Mouse (Mus musculus) heart, adult 18-20 months (tissue): ENCODE results near the gene Whamm. TPM values are rescaled to one million over a fixed set of nuclear protein-coding genes. Genes with fewer than 3 reads are reported as not detected.

Experiments
- DNase-seq, 2 experiments: peaks; one replicate each; pipeline ENCODE4 v3.0.0; 2021 to 2022; ENCODE audit warnings: mixed read lengths in 1 of 2
- long read RNA-seq, 2 experiments: library from polyadenylated mRNA; stranded (forward); transcript quantifications; one replicate each; pipeline ENCODE4 v2.0.0; 2021
- total RNA-seq, 2 experiments: library from RNA; stranded (reverse); gene quantifications; 2 replicates each; pipeline ENCODE4 v1.2.3; 2021

Gene Whamm
- total RNA-seq, result 1 to 10 TPM; 7.3 to 9.1 TPM
- long read RNA-seq, experiment 1, partial matches to known transcripts, result 0 of 38 reads
- long read RNA-seq, experiment 1, other reads (novel, unspliced or antisense), result 34 of 38 reads
- long read RNA-seq, experiment 2, partial matches to known transcripts, result 25 of 28 reads
- long read RNA-seq, experiment 2, other reads (novel, unspliced or antisense), result 1 of 28 reads

GRCm38 (mm10) chr7:81571108-81571940, at the start of gene Whamm:
TSS of gene Whamm (plus strand) at chr7:81571266.
- DNase-seq, result peak; percentile 95 to 97

DNA sequence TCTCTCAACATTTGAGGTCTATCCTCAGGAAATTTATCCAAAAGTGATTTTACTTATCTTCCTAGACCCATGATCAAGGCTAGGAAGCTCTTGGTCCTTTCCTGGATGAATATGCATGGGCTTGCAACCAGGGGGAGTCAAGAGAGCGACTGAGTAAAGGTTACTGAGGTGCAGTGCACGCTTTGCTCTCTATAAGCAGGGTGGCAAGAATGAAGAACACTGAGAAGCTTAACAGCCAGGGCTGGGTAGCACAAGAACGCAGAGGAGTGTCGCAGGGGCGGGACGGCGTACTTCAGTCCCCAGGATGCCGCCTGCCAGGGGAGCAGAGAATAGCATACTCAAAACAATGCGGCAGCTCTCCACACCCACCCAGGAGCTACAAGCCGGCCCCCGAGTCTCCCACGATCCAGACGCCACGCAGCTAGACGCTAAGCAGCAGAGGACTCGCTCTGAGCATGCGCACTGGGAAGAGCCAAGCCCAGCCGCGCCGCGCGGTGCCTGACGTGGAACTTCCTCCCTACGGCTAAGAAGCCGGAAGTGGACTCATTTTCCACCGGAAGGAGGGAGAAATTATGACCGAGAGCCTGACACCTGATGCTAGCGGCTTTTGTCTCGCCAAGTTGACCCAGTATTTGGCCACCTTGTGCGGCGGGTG, 47.9 kb upstream of the Whamm start:
- peak; percentile 91 to 94 for DNase-seq

DNA sequence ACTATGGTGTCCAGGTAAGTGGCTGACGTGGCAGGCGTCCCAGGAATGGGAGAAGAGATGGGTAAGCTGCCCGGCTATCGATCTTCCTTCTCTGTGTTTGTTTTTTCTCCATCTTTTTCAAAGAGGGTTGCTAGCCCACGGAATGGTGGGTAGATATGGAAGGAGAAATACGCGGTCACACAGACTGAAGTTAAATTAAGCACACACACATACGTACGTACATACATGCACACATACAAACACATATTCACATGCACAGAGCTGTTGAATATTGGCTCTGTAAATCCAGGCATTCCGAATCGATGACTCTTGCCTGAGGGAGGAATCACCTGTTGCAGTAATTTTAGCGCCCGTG, 47.4 kb upstream of the Whamm start:
- DNase-seq, result no peak

- no peak for DNase-seq
Observed at GRCm38 (mm10) chr7:81528918-81529317, 42.1 kb upstream of the Whamm start.

DNA sequence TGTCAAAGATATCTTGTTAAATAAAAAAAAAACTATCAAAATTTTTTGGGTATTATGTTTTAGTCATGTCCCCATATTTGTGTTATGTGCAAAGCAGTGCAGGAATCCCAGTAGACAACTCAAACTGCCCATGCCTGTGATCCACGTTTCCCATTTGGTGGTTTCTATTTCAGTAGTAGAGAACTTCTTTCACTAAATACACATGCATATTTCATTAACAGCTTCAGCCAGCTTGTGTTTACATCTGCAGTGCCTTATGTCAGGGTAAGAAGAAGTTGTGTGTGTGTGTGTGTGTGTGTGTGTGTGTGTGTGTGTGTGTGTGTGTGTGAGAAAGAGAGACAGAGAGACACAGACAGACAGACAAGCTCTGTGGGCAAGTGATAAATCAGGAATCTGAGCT, 39.6 kb upstream of the Whamm start:
- DNase-seq, result no peak

- DNase-seq, result no peak
Observed at GRCm38 (mm10) chr7:81536478-81536877, 34.6 kb upstream of the Whamm start.

GRCm38 (mm10) chr7:81538070-81538675, 32.9 kb upstream of the Whamm start:
- no peak for DNase-seq

DNA sequence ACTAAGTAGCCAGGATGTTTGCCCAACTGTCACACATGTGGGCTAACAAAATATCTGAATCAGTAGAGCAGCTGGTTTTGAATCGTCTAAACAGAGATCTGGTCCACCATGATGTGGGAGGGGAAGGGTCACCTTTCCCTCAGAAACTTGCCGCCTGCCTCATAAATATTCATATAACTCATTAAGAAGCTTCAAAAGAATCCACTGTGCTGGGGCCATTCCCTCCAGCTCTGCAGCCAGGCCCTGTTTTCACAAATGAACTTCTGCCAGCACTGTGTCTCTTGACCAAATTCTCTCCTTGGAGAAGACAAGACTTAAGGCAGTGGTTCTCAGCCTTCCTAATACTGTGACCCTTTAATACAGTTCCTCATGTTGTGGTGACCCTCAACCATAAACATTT, 31.5 kb upstream of the Whamm start:
- no peak for DNase-seq

- no peak for DNase-seq
Observed at GRCm38 (mm10) chr7:81540999-81541398, 30.1 kb upstream of the Whamm start.

DNA sequence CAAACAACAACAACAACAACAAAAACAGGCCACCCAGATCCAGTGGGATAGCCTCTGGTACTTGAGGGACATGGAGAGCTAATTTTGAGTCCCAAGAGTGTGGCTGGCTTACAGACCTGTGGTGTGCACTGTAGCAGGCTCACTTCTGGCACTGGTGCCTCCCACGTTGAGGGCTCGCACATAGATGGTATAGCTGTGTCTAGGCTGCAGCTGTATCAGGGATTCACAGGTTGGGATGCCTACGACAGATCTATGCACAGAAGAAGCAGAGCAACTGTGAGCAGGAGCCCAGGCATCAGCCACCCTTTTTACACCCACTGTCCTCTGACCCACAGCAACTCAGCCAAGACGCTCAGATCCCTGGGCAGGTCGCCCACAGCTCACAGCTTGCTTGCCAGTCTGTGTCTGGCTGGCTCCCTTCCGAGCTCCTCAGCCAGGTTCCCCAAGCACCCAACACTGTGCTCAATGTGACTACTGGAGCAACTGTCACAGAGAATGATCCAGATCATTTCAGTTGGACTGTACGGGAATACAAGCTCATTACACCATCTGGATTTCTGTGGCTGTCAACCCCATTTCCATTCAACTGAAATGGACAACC, 29.0 kb upstream of the Whamm start:
- DNase-seq, result peak; percentile 83 to 87

DNA sequence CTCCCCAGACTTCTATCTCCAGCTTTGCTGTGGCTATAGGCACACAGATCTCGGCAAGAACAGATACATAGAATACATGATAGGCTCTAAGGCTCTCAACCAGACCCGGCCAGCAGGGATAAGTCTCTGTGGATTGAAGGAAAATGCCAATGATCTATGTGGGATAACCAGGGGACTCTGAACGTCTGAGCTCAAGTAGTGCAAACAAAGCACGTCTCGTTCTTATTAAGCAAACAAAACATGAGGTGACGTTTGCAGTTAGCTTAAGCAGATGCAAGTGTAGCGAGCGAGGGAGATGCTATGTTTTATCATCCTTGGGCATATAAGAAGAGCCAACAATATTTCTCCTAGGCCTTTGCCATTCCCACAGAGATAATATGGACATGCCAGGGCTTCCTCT, 28.1 kb upstream of the Whamm start:
- DNase-seq, result no peak

DNA sequence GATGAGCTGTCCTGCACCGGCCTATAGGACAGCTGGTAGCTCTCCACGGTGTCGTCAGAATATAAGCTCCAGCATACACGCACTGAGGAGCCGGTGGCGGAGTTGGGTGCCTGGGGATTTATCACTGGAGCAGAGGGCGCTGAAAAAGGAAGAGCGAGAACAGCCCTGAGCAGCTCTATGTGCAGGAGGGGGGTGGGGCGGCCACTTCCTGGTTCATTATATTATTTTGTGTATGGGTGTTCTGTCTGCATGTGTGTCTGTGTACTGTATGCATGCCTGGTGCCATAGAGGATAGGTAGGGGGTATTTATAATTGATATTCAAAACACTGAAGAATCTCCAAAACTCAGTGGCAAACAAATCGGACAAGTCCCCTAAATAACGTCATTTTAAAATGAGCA, 22.2 kb upstream of the Whamm start:
- DNase-seq, result no peak

DNA sequence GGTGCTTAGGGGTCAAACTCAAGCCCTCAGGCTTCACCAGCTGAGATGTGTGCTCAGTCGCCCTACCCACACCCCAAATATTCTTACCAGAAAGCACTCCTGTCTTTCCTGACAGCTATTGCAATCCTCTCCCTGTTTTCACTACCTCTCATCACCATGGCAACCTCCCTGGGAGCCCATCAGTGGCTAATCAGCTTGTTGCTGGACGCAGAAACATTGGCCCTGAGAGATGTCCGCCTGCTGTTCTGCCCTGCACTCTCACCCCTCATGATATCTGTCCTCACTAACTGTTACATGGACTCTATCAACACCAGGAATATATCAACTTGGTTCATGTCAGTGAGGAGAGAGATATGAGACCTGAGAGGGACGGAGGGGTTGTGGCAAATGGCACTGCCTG, 17.5 kb upstream of the Whamm start:
- DNase-seq, result no peak

DNA sequence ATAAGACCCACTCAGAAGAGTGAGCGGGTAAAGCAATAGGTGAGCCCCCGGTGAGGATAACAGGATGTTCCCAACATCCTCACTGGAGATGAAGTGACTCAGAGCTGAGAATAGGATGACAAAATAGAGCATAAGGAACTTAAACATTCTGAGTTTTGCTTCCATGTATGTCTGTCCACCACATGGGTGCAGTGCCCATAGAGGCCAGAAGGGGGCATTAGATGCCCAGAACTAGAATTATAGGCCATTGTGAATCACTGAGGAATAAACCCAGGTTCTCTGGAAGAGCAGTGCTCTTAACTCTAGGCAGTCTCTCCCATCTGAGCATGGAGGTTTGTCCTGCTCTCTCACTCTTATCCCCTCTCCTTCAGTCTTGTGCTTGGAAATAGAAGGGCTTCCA, 16.7 kb upstream of the Whamm start:
- no peak for DNase-seq

- DNase-seq, result no peak
Observed at GRCm38 (mm10) chr7:81556839-81557238, 14.2 kb upstream of the Whamm start.

DNA sequence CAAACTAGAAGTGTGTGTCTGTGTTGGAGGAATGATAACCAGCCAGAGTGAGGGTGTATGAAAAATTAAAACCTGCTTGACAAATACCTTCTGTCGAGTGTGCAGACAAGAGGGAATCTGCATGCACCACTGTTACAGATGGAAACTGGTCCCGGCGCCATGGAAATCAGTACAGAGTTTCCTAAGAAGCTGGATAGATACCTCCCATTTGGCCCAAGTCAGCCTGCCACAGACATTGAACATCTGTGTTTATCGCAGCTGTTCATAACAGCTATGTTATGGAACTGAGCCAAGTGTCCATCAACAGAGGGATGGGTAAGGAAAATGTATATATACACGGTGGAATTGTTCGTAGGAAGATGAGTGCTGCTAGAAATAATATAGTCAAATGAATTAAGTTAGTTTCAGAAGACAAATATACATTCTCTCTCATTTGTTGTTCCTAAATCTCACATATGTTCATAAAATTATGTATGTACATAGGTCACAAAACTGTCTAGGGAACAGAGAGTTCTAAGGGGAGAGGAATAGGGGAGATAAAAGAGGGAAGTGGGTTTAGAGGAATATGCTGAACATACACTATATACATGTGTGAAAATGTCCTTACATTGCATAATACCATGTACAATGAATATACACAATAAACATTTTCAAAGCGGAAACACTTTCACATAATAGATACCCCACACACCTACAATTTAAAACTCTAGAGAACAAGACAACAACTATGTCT, 13.6 kb upstream of the Whamm start:
- DNase-seq, result no peak

DNA sequence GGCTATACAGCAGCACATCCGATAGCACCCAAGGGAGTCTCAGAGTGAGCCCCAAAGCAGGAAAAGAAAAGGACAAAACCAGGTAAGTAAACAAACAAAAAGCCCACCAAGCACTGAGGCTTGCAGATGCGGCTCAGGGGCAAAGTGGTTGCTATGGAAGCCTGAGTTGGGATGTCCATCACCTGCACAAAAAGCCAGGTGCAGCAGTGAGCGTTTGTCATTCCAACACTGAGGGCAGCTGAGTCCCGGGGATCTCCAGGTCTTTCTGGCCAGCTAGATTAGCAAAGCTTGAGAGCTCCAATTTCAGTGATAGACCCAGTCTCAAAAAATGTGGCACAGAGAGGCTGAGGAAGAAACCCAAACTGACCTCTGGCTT, 13.1 kb upstream of the Whamm start:
- DNase-seq, result no peak

GRCm38 (mm10) chr7:81559231-81559980, 11.7 kb upstream of the Whamm start:
- DNase-seq, result no peak

GRCm38 (mm10) chr7:81560101-81561049, 10.7 kb upstream of the Whamm start:
- DNase-seq, result no peak

DNA sequence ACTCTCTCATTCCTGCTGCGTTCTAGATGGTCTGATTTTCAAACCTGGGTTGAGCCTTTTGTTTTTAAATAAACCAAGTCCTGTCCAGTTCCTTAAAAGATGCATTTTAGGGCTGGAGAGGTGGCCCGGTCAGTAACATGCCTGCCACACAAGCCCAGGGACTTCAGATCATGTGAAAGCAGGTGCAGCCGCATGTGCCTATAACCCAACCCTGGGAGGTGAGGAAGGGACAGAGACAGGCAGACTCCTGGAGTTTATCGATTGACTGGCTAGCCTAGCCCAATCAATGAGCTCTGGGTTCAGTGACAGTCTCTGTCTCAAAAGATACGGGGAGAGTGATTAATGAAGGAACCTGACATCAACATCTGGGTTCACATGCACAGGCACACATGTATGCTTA, 9.9 kb upstream of the Whamm start:
- DNase-seq, result no peak
